Mouse (Mus musculus): Measurements from ENCODE around the gene Gm20708.

- no peak for TF ChIP-seq FLI1 (IDR thresholded peaks at IDR 0.05; ENCODE audit: low read length)
- no peak for TF ChIP-seq GATA1 (IDR thresholded peaks at IDR 0.05; ENCODE audit: borderline replicate concordance, low read length)
Observed at GRCm38 (mm10) chr11:117820173-117820572, 10.7 kb downstream of the Gm20708 start.
